Mouse (Mus musculus): Measurements from ENCODE around the gene Elobl.

Elobl gene

DNA sequence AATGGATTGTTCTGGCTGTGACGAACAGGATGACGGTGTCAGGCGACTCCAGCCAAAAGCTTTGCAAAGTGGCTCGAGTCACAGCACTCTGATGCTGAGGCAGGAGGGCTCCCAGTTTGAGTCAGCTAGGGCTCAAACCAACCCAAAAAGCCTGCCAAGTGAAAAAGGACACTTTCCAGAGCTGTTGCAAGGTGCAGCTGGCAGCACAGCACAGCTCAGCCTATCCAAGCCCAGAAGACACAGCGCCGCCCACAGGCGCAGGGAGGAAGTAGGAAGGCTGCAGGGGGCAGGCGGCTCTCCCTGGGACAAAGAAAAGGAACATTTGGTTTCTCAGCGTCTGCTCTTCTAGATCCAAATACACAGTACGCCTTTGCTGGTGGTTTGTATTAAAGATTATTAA lies 19.9 kb upstream of the Elobl start:
- DNase-seq: no peak

DNA sequence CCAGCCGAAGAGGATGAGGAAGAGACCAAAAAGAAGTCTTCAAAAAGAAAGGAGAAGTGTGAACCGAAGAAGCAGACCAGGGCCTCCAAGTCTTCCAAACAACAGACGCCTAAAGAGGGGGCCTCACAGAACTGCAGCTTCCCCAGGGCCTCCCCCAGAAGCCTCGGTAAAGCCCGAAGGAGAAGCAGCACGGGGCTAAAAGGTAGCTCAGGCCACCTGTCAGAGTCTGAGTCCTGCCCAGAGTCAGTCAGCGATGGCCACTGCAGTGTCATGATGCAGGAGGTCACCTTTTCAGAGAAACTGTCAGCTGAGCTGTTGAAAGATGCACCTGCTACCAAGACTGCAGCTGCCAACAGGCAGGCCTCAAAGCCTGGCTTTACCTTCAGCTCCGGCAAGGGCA lies 14.6 kb upstream of the Elobl start:
- DNase-seq: no peak

DNA sequence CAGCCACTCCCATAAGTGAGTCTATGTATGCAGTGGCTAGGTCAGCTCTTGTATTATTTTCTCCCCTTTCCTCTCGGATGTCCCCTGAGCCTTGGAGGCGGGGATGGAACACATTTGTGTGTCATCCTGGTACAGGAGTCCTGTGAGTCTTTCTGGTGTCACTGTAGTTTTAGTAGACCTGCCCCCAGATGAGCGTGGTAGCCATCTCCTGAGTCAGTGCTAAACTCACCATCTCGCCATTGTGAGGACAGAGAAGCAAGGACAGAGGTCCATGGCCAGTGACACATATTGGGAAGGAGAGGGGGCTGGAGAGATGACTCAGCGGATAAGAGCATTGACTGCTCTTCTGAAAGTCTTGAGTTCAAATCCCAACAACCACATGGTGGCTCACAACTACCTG lies 10.5 kb upstream of the Elobl start:
- DNase-seq: no peak

DNA sequence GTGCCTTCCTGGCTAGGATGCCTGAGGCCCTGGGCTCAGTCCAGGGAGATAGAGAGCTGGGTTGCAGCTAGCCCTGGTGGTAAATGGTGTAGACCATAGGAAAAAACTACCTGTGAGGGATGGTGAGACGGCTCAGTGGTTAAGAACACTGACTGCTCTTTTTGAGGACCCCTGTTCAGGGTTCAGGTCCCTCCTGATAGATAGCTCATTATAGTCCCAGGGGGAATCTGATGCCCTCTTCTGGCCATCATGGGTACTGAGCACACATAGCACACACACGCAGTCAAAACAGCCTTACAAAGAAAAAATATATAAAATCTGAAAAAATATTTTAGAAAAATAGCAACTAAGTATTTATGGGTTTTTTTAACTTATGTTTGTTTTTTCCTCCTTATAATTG lies 9.6 kb upstream of the Elobl start:
- DNase-seq: peak; percentile 25

DNA sequence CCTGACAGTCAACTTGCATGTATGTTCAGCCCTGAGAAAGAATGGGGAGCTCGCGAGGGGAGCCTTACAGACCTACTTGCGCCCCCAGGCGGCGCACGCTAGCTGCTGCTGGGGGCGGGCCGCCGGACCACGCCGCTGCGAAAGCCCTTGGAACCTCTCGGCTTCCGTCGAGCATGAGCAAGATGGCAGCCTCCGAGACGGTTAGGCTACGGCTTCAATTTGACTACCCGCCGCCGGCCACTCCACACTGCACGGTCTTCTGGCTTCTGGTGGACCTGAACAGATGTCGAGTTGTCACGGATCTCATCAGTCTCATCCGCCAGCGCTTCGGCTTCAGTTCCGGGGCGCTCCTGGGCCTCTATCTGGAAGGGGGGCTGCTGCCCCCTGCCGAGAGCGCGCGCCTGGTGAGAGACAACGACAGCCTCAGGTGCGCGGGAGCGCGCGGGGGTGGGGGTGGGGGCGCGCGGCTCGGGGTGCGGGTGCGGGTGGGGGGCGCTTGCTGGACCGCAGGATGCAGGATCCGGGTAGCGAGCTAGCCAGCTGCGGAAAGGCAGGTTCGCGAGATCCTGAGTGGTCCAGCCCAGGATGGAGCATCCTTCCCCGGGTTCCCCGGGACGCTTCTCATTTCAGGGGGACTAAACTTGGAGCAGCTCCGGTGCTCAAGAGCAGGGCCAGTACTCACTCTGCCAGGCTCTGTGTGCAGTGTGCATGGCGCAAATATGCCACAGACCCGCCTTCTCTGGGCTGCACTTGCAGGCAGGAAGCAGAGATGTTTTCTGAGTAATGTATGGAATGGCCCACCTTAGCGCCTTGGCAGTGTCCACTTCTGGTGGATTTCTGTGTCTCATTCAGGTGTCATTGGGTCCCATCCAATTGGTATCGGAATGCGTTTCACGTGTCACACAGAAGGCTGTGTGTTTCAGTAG lies 7.3 kb upstream of the Elobl start:
- peak; percentile 94 for DNase-seq

DNA sequence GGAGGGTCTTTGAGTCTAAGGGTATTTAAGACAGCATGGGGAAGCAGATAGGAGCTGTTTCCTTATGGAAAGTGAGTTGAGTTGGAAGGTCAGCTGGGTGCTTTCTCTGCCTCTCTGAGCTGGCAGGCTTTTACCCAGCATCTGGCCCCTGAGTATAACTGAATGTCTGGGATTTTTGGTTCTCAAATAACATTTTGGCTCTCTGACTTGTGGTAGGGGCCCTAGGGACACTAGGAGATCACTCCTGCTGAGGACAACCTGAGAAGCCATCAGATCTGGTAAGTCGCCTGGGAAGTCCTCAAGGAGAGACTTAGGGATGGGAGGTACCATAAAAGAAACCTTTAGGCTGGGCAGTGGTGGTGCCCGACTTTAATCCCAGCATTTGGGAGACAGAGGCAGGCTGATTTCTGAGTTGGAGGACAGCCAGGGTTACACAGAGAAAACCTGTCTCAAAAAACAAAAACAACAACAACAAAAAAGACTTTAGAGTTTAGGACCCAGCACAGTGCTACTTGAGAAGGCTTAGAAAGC lies 3.5 kb upstream of the Elobl start, which contains the start of gene Coil:
Gene Coil (plus strand): TSS at position 51 of the 531 bp plus-strand sequence.
- no peak for DNase-seq

DNA sequence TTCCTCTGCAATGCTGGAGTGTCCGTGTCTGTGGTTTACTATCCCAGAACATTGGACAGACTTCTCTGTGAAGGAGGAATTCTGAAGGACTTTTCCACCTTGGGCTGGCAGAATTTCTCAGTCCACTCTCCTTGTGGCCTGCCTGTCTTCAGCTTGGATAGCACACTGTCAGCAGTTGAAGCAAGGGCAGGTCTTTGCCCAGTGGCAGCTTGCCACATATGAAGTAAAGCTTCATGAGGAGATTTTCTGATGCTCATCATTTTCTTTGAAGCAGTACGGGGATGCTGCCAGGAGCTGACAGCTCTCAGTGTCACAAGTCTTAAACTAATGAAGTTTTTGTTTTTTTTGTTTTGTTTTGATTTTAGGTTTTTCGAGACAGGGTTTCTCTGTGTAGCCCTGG lies 7.9 kb downstream of the Elobl start:
- DNase-seq: no peak

DNA sequence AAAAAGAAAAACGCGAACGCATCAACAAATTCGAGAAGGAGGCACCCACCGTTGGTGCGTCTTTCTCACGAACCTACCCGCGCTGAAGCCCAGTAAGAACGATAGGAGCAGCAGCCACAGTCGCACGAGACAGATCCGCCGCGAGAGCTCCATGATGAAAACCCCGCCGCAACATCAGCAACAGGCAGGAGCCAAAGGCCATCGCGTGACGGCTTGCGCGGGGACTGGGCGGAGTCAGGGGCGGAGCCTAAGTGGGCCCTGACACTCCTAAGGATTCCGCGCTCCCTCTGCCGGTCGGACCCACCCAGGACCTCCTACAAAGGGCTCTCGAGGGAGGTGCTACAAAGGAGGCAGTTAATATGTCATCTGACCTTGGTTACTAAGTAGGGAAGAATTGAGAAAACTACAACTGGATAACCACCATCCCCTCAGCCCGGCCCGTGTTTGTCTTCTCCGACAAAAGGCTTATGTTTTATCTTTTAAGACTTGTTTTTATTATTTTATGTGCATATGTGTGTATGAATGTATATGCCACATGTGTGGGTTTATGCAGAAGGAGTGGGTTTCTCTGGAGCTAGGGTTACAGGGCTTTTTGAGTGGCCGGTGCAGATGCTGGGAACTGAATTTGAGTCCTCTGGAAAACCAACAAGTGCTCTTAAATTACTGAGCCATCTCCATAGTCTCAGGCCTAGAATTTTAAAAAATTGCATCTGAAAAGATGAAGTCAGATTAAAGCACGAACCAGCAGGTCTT lies 11.3 kb downstream of the Elobl start, which contains the start of gene Scpep1:
Gene Scpep1 (minus strand): TSS at position 249 of the 753 bp plus-strand sequence.
- DNase-seq: peak; percentile 98

DNA sequence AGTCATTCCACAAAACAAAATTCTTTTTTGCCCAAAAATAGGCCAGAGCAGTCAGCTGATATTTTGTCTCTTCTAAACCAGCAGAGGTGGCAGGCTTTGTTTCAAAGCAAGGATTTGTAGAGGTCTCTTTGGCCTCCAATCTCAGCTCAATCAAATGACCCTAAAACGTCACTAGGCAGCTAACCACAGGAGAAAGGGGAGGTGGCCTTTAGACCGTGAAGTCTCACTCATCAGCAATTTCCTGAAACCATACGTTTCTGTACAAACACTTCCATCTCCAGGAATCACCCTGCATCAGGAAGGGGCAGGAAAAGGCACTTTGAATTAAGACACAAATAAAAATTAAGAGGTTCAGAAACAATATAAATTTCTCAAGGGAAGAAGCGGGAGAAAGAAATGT lies 11.9 kb downstream of the Elobl start:
- DNase-seq: no peak

DNA sequence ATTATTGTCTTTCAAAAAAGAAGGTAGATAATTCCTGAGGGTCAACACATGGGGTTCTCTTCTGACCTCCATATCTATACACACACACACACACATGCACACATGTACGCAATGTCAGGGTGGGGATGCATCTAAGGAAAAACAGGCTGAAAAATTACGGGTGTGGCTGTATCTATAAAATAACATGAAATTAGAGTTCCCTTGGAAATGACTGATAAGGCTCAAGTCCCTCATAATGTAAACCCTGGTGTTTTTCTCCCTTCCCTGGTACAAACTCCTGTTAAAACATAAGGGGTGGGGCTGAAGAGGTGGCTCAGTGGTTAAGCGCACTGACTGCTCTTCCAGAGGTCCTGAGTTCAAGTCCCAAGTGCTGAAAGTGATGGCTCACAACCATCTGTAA lies 13.1 kb downstream of the Elobl start:
- no peak for DNase-seq

DNA sequence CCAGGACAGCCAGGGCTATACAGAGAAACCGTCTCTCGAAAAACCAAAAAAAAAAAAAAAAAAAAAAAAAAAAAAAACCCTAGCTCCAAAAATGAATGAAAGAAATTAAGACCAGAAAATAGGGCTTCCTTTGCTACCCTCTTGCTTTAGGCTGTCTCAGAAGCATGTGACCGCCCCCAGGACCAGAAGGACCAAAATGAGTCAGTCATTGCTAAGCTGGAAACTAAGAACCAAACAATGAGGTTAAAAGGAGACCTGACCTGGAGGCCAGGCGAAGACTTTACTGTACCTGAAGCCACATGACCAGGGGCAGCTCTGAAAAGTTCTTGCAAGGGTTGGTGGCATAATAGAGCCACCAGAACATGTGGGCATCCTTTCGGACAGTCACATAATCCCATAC lies 14.6 kb downstream of the Elobl start:
- no peak for DNase-seq

DNA sequence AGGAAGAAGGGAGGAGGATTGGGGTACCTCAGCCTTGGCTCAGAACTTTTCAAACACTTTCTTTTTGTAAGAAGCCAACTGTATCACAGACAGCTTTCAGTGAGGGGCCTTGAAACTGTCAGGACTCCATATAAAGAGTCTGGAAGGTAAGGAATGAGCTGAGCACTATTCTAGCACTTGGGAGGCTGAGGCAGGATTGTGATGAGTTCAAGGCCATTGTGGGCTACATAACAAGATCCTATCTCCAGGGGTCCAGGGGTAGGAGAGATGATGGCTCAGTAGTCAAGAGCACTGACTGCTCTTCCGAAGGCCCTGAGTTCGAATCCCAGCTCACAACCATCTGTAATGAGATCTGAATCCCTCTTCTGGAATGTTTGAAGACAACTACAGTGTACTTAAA lies 15.2 kb downstream of the Elobl start:
- DNase-seq: no peak

DNA sequence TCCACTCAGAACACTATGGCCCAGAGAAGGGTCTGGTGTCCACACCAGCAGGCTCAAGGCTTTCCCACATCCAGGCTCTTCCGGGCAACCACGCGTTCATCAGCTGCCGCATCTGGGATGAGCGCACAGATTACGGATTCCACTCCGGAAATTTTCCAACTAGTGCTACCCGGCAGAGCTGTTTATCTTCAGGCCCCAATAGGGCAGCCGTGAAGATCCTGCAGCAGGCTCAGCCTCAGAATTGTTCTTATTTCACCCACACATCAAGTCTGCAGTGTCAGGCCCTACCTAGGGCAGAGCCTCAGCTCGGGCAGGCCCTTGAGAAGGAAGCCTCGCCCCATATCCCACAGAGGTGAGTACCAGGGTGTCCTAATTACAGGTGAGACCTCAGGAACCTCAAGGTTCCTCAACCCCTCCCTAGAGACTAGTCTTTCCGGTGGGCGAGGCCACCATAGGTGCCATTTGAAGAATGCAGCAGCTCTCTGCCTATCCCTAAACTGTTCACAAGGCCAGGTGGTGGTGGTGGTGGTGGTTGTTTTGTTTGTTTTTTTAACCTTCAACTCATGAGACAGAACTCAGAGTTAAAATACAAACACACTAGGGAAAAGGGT lies 16.0 kb downstream of the Elobl start:
- DNase-seq: no peak

DNA sequence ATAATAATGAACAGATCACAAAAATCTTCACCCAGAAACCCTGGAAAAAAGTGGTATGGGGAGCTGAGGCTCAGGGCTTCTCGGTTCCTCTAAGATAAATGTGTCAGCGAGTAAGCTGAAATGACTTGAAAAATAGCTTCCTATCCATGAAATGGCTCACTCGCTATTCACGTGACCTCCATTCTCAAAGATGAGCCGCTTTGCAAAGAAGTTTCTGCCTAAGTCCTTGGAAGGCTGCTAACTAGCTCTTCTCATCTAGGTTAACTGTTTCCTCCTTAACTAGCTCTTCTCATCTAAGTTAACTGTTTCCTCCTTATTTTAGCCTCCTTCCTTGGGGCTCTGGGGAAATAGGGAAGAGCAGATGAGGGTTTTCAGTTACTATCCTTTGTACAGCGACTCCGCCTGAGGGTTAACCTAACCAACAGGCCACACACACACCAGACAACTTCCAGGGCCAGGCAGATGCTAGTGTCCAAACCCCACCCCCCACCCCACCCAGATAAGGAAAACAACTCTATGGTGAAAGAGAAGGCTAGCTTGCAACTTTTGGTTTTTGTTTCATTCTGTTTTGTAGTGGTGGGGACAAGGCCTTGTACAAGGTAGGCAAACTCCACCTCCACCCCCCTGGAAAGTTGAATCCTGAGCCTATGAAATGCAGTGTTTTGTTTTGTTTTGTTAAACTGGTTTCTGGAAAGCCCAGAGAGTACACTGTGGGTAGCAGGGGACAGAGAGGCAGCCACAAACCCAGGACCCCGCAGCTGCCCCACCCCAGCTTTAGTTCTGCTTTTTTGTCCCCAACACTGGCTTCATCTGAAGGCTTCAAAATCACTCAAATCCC lies 16.7 kb downstream of the Elobl start:
- no peak for DNase-seq

DNA sequence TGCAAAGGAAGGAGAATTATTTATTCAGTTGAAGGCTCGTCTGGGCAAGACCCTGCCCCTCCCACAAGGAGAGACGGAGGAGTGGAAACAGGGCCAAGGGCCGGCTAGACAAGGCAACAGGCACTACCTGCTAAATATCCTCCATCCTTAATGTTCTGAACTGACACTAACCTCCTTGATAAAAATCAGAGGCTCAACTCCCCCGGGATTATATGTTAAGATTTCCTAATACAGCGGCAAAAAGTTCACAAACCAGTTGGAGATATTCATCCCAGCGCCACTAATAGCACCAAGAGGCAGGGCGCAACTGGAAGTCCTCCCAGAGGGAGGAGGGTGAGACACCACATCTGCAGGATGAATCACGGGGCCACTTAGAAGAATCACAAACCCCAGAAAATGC lies 17.8 kb downstream of the Elobl start:
- no peak for DNase-seq

DNA sequence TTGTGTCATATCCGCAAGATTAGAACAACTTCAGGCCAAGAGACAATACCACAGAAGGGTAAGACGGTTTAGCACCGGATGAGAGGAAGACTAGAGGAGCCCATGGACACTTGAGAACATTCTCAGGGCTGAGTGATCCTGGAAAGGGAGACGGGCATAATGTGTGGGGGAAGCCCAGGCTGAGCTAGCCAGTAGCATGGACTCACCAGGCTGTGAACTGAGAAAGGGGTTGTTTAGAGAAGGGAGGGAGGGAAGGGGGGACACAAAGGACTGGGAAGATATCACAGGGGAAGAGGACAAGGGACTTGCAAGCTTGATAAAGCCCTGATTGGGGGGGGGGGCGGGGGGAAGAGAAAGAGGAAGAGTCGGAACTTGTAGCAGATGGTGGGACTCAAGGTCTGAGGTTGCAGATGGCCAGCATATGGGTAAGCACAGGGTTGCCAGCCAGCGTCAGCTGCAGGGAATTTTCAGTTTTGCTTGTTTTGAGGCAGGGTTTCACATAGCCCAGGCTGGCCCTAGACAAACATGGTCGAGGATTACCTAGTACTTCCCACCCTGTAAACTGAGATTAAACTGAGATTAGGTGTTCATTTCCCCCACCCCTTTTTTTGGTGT lies 20.7 kb downstream of the Elobl start:
- no peak for DNase-seq

DNA sequence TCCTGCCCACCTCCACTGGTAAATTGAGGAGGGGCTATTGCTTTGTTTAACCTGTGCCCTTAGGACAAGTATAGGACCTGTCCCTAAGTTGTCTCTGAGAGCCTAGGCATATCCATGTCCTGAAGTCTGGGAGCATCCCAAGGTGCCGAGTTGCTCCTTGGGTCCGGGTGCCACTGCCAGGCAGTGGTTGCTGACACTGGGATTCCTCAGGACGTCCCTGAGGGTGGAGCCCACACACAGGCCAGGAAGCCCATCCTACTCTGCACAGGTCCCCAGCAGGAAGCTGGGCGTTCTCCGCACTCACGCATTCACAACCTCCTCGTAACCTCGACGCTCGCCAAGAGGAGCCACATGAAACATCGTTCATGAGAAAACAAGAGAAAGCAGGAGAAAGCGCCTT lies 25.2 kb downstream of the Elobl start:
- DNase-seq: no peak

DNA sequence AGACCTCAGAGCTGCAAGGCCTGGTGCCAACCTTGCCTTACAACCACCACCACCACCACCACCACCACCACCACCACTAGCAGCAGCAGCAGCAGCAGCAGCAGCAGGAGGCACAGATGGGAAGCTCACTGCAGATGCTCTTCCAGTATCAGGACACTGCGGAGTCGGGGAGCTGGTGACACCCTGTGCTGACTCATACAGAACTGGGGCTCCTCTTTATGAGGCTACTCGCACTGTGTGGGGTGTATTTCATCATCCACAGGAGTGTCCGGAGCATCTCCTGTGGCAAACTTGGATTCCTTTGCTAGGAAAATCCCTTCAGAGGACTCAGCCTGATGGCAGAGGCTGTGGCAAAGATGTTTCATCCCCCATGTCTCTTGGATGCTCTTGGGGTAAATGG lies 27.1 kb downstream of the Elobl start:
- DNase-seq: no peak

DNA sequence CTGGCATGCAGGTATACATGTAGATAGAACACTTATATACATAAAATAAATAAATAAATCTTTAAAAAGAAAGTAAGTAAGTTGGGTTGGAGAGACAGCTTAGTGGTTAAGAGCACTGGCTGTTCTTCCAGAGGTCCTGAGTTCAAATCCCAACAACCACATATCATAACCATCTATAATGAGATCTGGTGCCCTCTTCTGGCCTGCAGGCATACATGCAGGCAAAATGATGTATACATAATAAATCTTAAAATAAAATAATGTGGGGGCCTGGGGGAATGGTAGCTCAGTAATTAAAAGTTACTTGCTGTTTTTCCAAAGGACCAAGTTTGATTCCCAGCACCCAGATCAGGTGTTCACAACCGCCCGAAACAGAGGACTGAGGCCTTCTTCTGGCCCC lies 28.0 kb downstream of the Elobl start:
- DNase-seq: no peak

DNA sequence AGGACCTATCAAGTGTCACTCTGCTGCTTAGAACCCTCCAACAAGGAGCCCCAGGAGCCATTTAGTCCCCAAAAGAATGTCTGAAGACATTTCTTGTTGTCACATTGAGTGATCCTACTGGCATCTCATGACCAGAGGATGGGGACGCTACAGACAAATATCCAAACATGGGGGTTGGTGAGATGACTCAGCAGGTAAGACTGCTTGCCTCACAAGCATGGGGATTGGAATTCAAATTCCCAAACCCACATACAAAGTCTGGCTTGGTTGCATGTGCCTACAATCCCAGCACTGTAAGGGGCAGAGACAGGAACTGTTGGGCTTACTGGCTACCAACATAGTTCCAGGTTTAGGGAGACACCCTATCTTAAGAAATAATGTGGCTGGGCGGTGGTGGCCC lies 28.8 kb downstream of the Elobl start:
- DNase-seq: no peak

DNA sequence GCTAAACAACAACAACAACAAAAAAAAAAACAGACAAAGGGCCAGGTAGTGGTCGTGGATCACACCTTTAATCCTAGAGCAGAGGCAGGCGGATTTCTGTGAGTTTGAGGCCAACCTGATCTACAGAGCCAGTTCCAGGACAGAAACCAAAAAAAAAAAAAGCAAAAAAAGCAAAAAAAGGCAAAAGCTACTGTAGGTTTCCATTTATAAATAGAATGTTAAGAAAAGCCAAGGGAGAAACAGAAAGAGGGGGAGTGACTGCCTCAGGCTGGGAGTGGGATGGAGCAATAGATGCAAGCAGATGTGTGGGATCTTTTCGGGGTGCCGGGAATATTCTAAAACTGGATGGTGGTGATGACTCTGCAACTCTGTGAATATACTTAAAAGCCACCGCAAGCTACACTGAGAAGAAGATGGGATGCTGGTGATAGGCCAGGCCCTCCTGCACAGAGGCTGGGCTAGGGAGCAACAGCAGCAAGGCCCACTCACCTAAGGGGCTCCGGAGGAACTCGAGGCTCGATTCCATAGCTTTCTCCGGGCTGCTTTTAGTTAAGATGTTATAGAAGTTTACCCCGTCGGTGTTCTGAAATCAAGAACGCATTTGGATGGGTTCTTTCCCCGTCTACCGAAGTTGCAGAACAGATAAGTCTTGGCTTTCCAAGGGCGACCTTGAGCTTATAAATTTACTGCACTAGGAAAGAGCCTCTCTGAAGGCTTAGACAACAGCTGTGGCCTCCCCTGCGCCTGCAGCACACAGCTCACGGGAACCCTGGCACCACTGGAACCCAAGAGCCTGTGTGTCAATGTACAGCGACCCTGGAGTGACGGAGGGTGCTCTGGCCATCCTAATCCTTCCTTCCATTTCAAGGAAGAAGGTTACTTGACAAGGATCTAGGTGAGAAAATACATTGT lies 32.4 kb downstream of the Elobl start:
- DNase-seq: no peak

Data from thymus, postnatal 14 days (tissue).